Mouse (Mus musculus): Measurements from ENCODE around the gene Igf2bp3. TPM values are rescaled to one million over a fixed set of nuclear protein-coding genes. Genes with fewer than 3 reads are reported as not detected.

The Igf2bp3 gene
- polyA plus RNA-seq, 1 experiment from 2014 or later: 50.5 TPM

- Histone ChIP-seq H3K27me3 (no peaks in the 10 kb centered on the region), H3K36me3 (peaks cover 17% of the 10 kb centered on the region), H3K9me3 (no peaks in the 10 kb centered on the region), H3K4me2 (peak overlapping the region; percentile 14; the same call in 1 of the 2 replicates), H3K4me3 (no peak overlapping the region), H3K27ac (peak overlapping the region; percentile 32; the same call in 1 of the 2 replicates), H3K9ac (no peak overlapping the region), H3K4me1 (peaks cover 47% of the 10 kb centered on the region)
- WGBS: 77% methylated on average over 5 of the region's 5 CpGs
- no peak for ATAC-seq (ENCODE audit: borderline replicate concordance, extremely low read depth, low FRiP score, low TSS enrichment)
These were observed 5.8 kb downstream of the Igf2bp3 start for GRCm38 (mm10) chr6:49208935-49209334.

GRCm38 (mm10) chr6:49208297-49208930, 6.3 kb downstream of the Igf2bp3 start:
- no peak for ATAC-seq (ENCODE audit: borderline replicate concordance, extremely low read depth, low FRiP score, low TSS enrichment)
- peaks cover 47% of the 10 kb centered on the region for H3K4me1 ChIP-seq
- peaks cover 20% of the 10 kb centered on the region for H3K36me3 ChIP-seq
- H3K27me3 ChIP-seq: no peaks in the 10 kb centered on the region
- peak overlapping the region; percentile 14; the same call in 1 of the 2 replicates for H3K4me2 ChIP-seq
- no peak overlapping the region for H3K9ac ChIP-seq
- H3K9me3 ChIP-seq: no peaks in the 10 kb centered on the region
- peak overlapping the region; percentile 32; the same call in 1 of the 2 replicates for H3K27ac ChIP-seq
- whole genome bisulfite sequencing: 45% methylated on average over 8 of the region's 8 CpGs
- no peak overlapping the region for H3K4me3 ChIP-seq

DNA sequence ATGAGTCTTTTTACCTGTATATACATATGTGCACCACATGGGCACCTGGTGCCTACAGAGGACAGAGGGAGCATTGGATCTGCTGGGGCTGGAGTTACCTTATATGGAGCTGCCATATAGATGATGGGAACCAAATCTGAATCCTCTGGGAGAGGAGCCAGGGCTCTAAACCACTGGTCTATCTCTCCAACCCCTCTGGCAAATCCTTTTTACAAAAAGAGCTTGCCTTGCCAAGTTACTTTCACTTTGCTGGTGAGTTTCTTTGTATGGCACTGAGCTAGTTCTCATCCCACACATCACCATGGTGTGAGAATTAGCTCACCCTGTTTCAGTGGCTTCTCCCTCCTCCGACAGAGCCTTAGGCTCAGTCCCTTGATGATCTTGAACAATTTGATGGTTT, 8.3 kb downstream of the Igf2bp3 start:
- Histone ChIP-seq H3K4me2 (no peak overlapping the region), H3K4me1 (peaks cover 32% of the 10 kb centered on the region), H3K4me3 (no peak overlapping the region), H3K27me3 (no peaks in the 10 kb centered on the region), H3K36me3 (peaks cover 20% of the 10 kb centered on the region), H3K9me3 (no peaks in the 10 kb centered on the region), H3K9ac (no peak overlapping the region), H3K27ac (no peak overlapping the region)
- ATAC-seq (ENCODE audit: borderline replicate concordance, extremely low read depth, low FRiP score, low TSS enrichment): no peak
- 81% methylated on average over 1 of the region's 1 CpGs for WGBS

- Histone ChIP-seq H3K4me1 (no peaks in the 10 kb centered on the region), H3K36me3 (0 out of 2 replicates have a peak, but pooled peaks cover 10% of the 10 kb centered on the region), H3K27ac (no peak overlapping the region), H3K9ac (no peak overlapping the region), H3K9me3 (no peaks in the 10 kb centered on the region), H3K4me2 (no peak overlapping the region), H3K27me3 (no peaks in the 10 kb centered on the region), H3K4me3 (no peak overlapping the region)
- no peak for ATAC-seq (ENCODE audit: borderline replicate concordance, extremely low read depth, low FRiP score, low TSS enrichment)
- 88% methylated on average over 10 of the region's 10 CpGs for WGBS
These were observed 19.6 kb downstream of the Igf2bp3 start for GRCm38 (mm10) chr6:49195188-49195587.

- H3K9ac ChIP-seq: no peak overlapping the region
- H3K27me3 ChIP-seq: no peaks in the 10 kb centered on the region
- ATAC-seq (ENCODE audit: borderline replicate concordance, extremely low read depth, low FRiP score, low TSS enrichment): no peak
- H3K4me2 ChIP-seq: no peak overlapping the region
- no peak overlapping the region for H3K4me3 ChIP-seq
- H3K27ac ChIP-seq: no peak overlapping the region
- H3K9me3 ChIP-seq: no peaks in the 10 kb centered on the region
- 0 out of 2 replicates have a peak, but pooled peaks cover 10% of the 10 kb centered on the region for H3K36me3 ChIP-seq
- WGBS: 92% methylated on average over 4 of the region's 4 CpGs
- H3K4me1 ChIP-seq: no peaks in the 10 kb centered on the region
These were observed 20.2 kb downstream of the Igf2bp3 start for GRCm38 (mm10) chr6:49194536-49194935.

DNA sequence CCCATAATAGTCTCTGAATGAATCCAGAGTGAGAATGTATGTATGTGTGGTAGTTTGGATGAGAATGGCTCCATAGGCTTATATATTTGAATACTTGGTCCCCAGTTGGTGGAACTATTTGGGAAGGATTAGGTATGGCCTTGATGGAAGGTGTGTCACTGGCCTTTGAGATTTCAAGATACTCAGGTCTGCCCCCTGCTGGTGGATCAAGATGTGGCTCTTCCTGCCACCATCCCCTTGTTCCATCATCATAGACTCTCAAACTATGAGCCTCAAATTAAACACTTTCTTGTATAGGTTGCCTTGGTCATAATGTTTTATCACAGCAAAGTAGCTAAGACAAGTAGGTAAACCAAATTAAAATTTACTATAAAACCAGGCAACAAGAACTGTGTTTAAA, 25.4 kb downstream of the Igf2bp3 start:
- Histone ChIP-seq H3K4me2 (no peak overlapping the region), H3K4me3 (no peak overlapping the region), H3K9ac (no peak overlapping the region), H3K27me3 (no peaks in the 10 kb centered on the region), H3K4me1 (no peaks in the 10 kb centered on the region; the same call in 1 of the 2 replicates), H3K9me3 (no peaks in the 10 kb centered on the region), H3K27ac (no peak overlapping the region), H3K36me3 (peaks cover 7% of the 10 kb centered on the region; the same call in 1 of the 2 replicates)
- no peak for ATAC-seq (ENCODE audit: borderline replicate concordance, extremely low read depth, low FRiP score, low TSS enrichment)

GRCm38 (mm10) chr6:49187299-49187698, 27.5 kb downstream of the Igf2bp3 start:
- Histone ChIP-seq H3K4me2 (no peak overlapping the region), H3K9ac (no peak overlapping the region), H3K4me3 (no peak overlapping the region), H3K27ac (no peak overlapping the region), H3K9me3 (no peaks in the 10 kb centered on the region), H3K27me3 (no peaks in the 10 kb centered on the region), H3K4me1 (no peaks in the 10 kb centered on the region; the same call in 1 of the 2 replicates), H3K36me3 (peaks cover 7% of the 10 kb centered on the region; the same call in 1 of the 2 replicates)
- 84% methylated on average over 7 of the region's 7 CpGs for WGBS
- ATAC-seq (ENCODE audit: borderline replicate concordance, extremely low read depth, low FRiP score, low TSS enrichment): no peak

DNA sequence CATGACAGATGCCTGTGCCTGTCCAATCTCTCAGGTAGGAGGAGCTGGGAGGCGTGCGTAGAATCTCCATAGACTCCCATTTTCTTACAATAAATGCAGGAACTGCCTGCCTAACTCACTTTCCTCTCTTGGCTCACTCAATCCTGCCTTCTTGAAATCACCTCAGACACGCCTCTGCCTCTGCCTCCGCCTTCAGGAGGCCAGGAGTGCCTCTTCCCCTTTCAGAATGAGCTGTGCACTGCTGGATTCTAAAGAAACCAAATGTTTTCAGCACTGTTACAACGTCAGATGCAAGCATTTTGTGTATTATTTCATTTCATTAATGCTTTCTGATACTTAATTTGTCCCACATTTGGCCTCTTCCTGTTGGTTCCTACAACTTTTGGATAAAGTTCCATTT, 38.7 kb downstream of the Igf2bp3 start:
- peaks cover 4% of the 10 kb centered on the region; the same call in 1 of the 2 replicates for H3K4me1 ChIP-seq
- ATAC-seq (ENCODE audit: borderline replicate concordance, extremely low read depth, low FRiP score, low TSS enrichment): no peak
- no peak overlapping the region for H3K9ac ChIP-seq
- no peak overlapping the region for H3K27ac ChIP-seq
- H3K4me2 ChIP-seq: no peak overlapping the region
- H3K27me3 ChIP-seq: no peaks in the 10 kb centered on the region
- no peaks in the 10 kb centered on the region for H3K36me3 ChIP-seq
- WGBS: 82% methylated on average over 5 of the region's 5 CpGs
- no peak overlapping the region for H3K4me3 ChIP-seq
- H3K9me3 ChIP-seq: no peaks in the 10 kb centered on the region

DNA sequence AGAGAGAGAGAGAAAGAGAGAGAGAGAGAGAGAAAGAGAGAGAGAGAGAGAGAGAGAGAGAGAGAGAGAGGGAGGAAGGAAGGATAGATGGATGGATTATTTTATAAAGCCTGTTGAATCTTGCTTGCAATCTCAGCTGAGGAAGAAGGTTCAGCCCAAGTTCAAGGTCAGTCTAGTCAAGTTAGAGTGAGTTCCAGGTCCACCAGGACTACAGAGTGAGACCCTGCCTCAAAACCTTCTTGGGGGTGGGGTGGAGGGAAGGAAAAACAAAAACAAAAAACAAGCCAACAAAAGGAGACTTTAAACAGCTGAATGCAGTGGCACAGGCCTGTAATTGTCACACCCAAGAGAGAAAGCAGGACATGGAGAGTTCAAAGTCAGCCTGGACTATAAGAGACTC, 40.1 kb downstream of the Igf2bp3 start:
- no peak for ATAC-seq (ENCODE audit: borderline replicate concordance, extremely low read depth, low FRiP score, low TSS enrichment)
- H3K36me3 ChIP-seq: no peaks in the 10 kb centered on the region
- no peaks in the 10 kb centered on the region for H3K9me3 ChIP-seq
- H3K27me3 ChIP-seq: no peaks in the 10 kb centered on the region
- no peak overlapping the region for H3K27ac ChIP-seq
- H3K9ac ChIP-seq: no peak overlapping the region
- no peak overlapping the region for H3K4me3 ChIP-seq
- no peaks in the 10 kb centered on the region; the same call in 1 of the 2 replicates for H3K4me1 ChIP-seq
- H3K4me2 ChIP-seq: no peak overlapping the region

- Histone ChIP-seq H3K4me2 (no peak overlapping the region), H3K4me3 (no peak overlapping the region), H3K9me3 (no peaks in the 10 kb centered on the region), H3K9ac (no peak overlapping the region), H3K4me1 (no peaks in the 10 kb centered on the region; the same call in 1 of the 2 replicates), H3K36me3 (no peaks in the 10 kb centered on the region), H3K27ac (no peak overlapping the region), H3K27me3 (no peaks in the 10 kb centered on the region)
- no peak for ATAC-seq (ENCODE audit: borderline replicate concordance, extremely low read depth, low FRiP score, low TSS enrichment)
- WGBS: 64% methylated on average over 4 of the region's 4 CpGs
These were observed 41.1 kb downstream of the Igf2bp3 start for GRCm38 (mm10) chr6:49173674-49174073.

DNA sequence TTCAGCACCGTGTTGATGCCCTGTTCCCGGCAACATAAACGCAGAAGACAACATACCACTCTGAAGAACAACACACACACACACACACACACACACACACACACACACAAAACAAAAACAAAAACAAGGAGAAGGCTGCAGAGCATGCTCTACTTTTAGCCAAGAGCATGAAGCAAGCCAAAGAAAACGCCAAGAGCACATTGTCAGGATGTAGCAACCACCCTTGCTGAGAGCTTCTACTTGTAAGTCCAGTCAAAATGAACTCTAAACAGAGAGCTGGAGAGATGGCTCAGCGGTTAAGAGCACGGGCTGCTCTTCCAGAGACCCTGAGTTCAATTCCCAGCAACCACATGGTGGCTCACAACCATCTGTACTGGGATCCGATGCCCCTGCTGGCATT, 41.5 kb downstream of the Igf2bp3 start:
- no peaks in the 10 kb centered on the region; the same call in 1 of the 2 replicates for H3K4me1 ChIP-seq
- ATAC-seq (ENCODE audit: borderline replicate concordance, extremely low read depth, low FRiP score, low TSS enrichment): no peak
- no peak overlapping the region for H3K9ac ChIP-seq
- no peaks in the 10 kb centered on the region for H3K9me3 ChIP-seq
- H3K4me2 ChIP-seq: no peak overlapping the region
- WGBS: 75% methylated on average over 7 of the region's 7 CpGs
- H3K36me3 ChIP-seq: no peaks in the 10 kb centered on the region
- H3K27ac ChIP-seq: no peak overlapping the region
- H3K4me3 ChIP-seq: no peak overlapping the region
- no peaks in the 10 kb centered on the region for H3K27me3 ChIP-seq

GRCm38 (mm10) chr6:49171216-49171615, 43.5 kb downstream of the Igf2bp3 start:
- H3K27me3 ChIP-seq: no peaks in the 10 kb centered on the region
- no peak overlapping the region for H3K4me3 ChIP-seq
- no peak overlapping the region for H3K4me2 ChIP-seq
- no peak overlapping the region for H3K9ac ChIP-seq
- H3K27ac ChIP-seq: no peak overlapping the region
- H3K9me3 ChIP-seq: no peaks in the 10 kb centered on the region
- no peaks in the 10 kb centered on the region; the same call in 1 of the 2 replicates for H3K4me1 ChIP-seq
- no peak for ATAC-seq (ENCODE audit: borderline replicate concordance, extremely low read depth, low FRiP score, low TSS enrichment)
- H3K36me3 ChIP-seq: no peaks in the 10 kb centered on the region
- WGBS: 80% methylated on average over 5 of the region's 5 CpGs
